ENCODE assay signal across 12 mouse cellular contexts in genomic region chr12:17040567-17040966, GRCm38 (mm10). TPM values are rescaled to one million over a fixed set of nuclear protein-coding genes. Genes with fewer than 3 reads are reported as not detected.
"Had no signal": no experiment of that assay in that cellular context is flagged by ENCODE, and none has a peak within 500 bp of the region (broad histone marks: within the 10 kb centered on the region; RNA-seq: fewer than 3 reads in every experiment).

No protein-coding gene starts in this region.

- H3K4me2 ChIP-seq: limb, embryonic 13.5 days had no signal

- H3K27ac ChIP-seq: layer of hippocampus, adult 2 months; limb, embryonic 13.5 days; liver, embryonic 14.5 days; midbrain, embryonic 10.5 days had no signal

- H3K4me3 ChIP-seq: layer of hippocampus, adult 2 months; limb, embryonic 13.5 days; midbrain, embryonic 10.5 days had no signal

- H3K9ac ChIP-seq: limb, embryonic 13.5 days; liver, embryonic 14.5 days had no signal

- ATAC-seq: midbrain, embryonic 16.5 days had no signal

- DNase-seq: kidney, postnatal 36 days; left cerebral cortex, postnatal 4 days; lung, adult 18-20 months; lung, postnatal 4 days; right cerebral cortex, postnatal 25 days; thymus, postnatal 36 days had no signal

- H3K27me3 ChIP-seq: limb, embryonic 13.5 days had no signal

- H3K36me3 ChIP-seq: limb, embryonic 13.5 days; midbrain, embryonic 10.5 days had no signal

- H3K9me3 ChIP-seq: limb, embryonic 13.5 days; midbrain, embryonic 10.5 days had no signal

RNA-seq across cellular contexts. Expression of gene 2410004P03Rik, which starts 29.0 kb away (rescaled TPM):
- total RNA-seq: liver, adult 2 months had no signal
- polyA plus RNA-seq: liver, adult 2 months had no signal
